Mouse (Mus musculus) G1E (cell line): ENCODE results near the gene Usp15.

Experiments
- CTCF ChIP-seq: IDR thresholded peaks from 2 replicates; pipeline ENCODE4 v1.5.1; 2012; ENCODE audit warnings: low read depth, low read length, inconsistent platforms, mixed read lengths
- GATA1 ChIP-seq: IDR thresholded peaks from 2 replicates; pipeline ENCODE4 v1.6.1; 2012; ENCODE audit warnings: borderline replicate concordance, low read length, inconsistent platforms, mixed read lengths
- GATA2 ChIP-seq: IDR thresholded peaks from 2 replicates; pipeline ENCODE4 v1.6.1; 2012; ENCODE audit warnings: low read depth, low read length, inconsistent platforms, borderline replicate concordance
- POLR2AphosphoS5 ChIP-seq: IDR thresholded peaks from 2 replicates; pipeline ENCODE4 v1.6.1; 2012; ENCODE audit warnings: low read depth, low read length, inconsistent platforms; ENCODE audit not compliant: insufficient replicate concordance
- TAL1 ChIP-seq: conservative IDR thresholded peaks from 2 replicates; pipeline ENCODE4 v1.6.1; 2012; ENCODE audit warnings: low read depth, low read length, inconsistent platforms, mixed read lengths

DNA sequence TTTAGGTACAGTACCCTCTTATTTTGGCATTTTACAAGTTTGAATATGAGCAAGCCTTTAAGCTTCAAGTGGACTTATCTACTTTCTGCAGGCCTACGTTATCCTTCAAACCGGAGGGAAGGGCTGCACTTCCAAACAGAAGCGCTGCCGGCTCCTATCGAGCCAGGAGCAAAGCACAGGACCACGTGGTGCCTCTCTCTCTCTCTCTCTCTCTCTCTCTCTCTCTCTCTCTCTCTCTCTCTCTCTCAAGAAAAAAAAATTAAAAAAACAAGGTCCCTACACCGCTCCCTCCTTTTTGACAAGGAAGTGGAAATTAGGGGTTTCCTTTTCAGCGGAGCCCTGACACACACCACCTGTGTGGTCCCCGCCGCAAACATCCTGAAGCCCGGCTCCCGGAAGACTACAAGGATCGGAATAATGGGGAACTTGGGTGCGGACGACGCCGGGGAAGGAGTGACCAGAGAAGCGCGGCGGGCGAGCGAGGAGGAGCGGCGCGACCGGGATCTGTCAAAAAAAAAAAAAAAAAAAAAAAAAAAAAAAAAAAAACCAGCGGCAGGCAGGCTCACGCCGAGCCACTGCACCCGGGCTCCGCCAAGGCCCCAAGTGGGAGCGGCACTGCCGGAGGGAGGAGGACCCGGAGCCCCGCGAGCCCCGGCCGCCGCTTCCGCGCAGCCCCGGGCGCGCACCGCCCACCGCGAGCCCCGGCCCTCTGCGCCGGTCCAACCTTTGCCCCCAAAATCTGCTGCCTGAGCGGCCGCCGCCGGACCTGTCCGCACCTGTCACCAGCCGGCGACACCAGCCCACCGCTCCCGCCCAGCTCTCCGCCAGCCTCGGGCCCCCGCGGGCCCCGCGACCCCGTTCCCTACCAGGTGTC, 597 bp downstream of the Usp15 start:
- TF ChIP-seq CTCF: no peak
- 0 out of 2 replicates have a peak, but pooled peaks have one; percentile 19 for TF ChIP-seq TAL1
- TF ChIP-seq POLR2AphosphoS5: no peak
- TF ChIP-seq GATA1: no peak
- TF ChIP-seq GATA2: no peak
